Mouse (Mus musculus): ENCODE measurements around the gene Usp12.

- no peak for TF ChIP-seq POU5F1 (IDR thresholded peaks at IDR 0.05; ENCODE audit: borderline replicate concordance, low read length)
- TF ChIP-seq CTCF (conservative IDR thresholded peaks at IDR 0.05; ENCODE audit: low read length) = no peak
Observed at GRCm38 (mm10) chr5:146692976-146693361, 101.8 kb downstream of the Usp12 start.
